Mouse (Mus musculus) megakaryocyte, embryonic 14.5 days (primary cell): ENCODE data around the gene Slc20a1. TPM values are rescaled to one million over a fixed set of nuclear protein-coding genes. Genes with fewer than 3 reads are reported as not detected.

Experiments
- H3K27me3 ChIP-seq: replicated peaks from 2 replicates; pipeline ENCODE3; 2012; ENCODE audit warnings: inconsistent platforms
- H3K36me3 ChIP-seq: replicated peaks from 2 replicates; pipeline ENCODE3; 2012; ENCODE audit warnings: low read length, inconsistent platforms, mixed read lengths
- H3K4me1 ChIP-seq: 2 replicates; pipeline ENCODE4 v1.6.1; 2012; ENCODE audit warnings: inconsistent platforms
- H3K4me3 ChIP-seq: replicated peaks from 2 replicates; pipeline ENCODE3; 2012; ENCODE audit warnings: moderate library complexity, mild to moderate bottlenecking, inconsistent platforms
- H3K9me3 ChIP-seq: 2 replicates; pipeline ENCODE4 v1.6.1; 2012; ENCODE audit warnings: inconsistent platforms
- FLI1 ChIP-seq: IDR thresholded peaks from 2 replicates; pipeline ENCODE4 v1.6.1; 2012; ENCODE audit warnings: low read length, inconsistent platforms, mixed read lengths
- GATA1 ChIP-seq: IDR thresholded peaks from 3 replicates; pipeline ENCODE4 v1.6.1; 2012; ENCODE audit warnings: mixed read lengths, low read length, inconsistent platforms, borderline replicate concordance
- polyA plus RNA-seq: library from polyadenylated mRNA; stranded (reverse); fragments of >175 nt; gene quantifications from 2 replicates; pipeline ENCODE4 v1.2.3, GENCODE M21; 2012; ENCODE audit warnings: low replicate concordance; ENCODE audit not compliant: insufficient read depth

Slc20a1 gene
- polyA plus RNA-seq, 1 experiment: 76.5 TPM

- peak overlapping the region; percentile 54 for H3K4me3 ChIP-seq
These were observed 27.8 kb downstream of the Slc20a1 start for GRCm38 (mm10) chr2:129226296-129226851.

DNA sequence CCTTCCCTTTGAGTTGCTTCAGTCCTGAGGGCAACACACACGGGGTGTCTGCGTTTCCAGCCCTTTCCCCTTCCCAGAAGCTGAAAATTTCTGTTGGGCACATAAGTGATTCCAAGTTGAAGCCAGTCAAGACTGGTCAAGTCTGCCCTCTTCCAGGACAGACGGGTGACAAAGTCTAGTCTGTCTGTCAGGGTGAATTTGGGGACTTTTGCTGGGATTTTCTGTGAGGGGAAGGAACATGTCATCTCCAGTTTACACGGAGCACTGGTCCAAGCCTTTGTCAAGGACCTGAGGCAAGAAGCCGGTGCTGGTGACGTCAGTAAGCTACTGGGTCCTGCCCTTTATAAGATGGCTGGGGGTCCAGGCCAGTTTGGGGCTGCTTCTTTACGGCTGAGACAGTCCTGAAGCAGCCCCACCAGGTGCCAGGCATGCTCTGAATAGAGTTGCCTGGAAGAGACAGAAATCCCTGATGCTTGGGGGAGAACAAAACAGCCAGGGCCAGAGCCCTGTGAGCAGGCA lies 28.5 kb downstream of the Slc20a1 start:
- Histone ChIP-seq H3K27me3 (no peaks in the 10 kb centered on the region), H3K4me1 (peaks cover 64% of the 10 kb centered on the region), H3K9me3 (no peaks in the 10 kb centered on the region), H3K36me3 (no peaks in the 10 kb centered on the region), H3K4me3 (no peak overlapping the region)
- TF ChIP-seq GATA1 (no peak), FLI1 (no peak)

More at GRCm38 (mm10) chr2:129226296-129226851, 27.8 kb downstream of the Slc20a1 start:
- H3K9me3 ChIP-seq: no peaks in the 10 kb centered on the region
- no peaks in the 10 kb centered on the region for H3K27me3 ChIP-seq
- TF ChIP-seq FLI1 (no peak), GATA1 (no peak)
- peaks cover 61% of the 10 kb centered on the region for H3K4me1 ChIP-seq
- H3K36me3 ChIP-seq: no peaks in the 10 kb centered on the region

GRCm38 (mm10) chr2:129227709-129228108 lies 29.1 kb downstream of the Slc20a1 start:
- TF ChIP-seq GATA1: no peak
- H3K36me3 ChIP-seq: no peaks in the 10 kb centered on the region
- no peaks in the 10 kb centered on the region for H3K9me3 ChIP-seq
- peaks cover 70% of the 10 kb centered on the region for H3K4me1 ChIP-seq
- no peaks in the 10 kb centered on the region for H3K27me3 ChIP-seq
- peak overlapping the region; percentile 71 for H3K4me3 ChIP-seq

DNA sequence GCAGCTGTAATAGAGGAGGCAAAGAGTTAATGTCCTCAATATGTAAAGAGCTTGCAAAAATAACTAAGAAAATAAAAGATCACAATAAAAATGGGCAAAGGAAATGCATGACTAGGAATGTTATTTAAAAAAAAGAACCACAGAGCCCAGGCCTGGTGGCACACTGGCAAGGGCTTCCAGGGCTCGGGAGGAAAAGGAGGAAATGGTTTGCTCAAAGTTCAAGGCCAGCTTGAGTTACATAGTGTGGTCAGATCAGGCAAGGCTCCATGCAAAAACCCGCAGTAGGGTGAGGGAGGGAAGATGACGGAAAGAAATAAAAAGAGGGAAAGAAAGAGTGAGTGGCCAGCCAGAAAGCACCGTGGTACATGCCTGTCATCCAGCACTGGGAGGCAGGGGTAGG lies 30.0 kb downstream of the Slc20a1 start:
- TF ChIP-seq GATA1 (no peak), FLI1 (no peak)
- Histone ChIP-seq H3K27me3 (no peaks in the 10 kb centered on the region), H3K9me3 (no peaks in the 10 kb centered on the region), H3K4me1 (peaks cover 79% of the 10 kb centered on the region), H3K36me3 (no peaks in the 10 kb centered on the region), H3K4me3 (no peak overlapping the region)

DNA sequence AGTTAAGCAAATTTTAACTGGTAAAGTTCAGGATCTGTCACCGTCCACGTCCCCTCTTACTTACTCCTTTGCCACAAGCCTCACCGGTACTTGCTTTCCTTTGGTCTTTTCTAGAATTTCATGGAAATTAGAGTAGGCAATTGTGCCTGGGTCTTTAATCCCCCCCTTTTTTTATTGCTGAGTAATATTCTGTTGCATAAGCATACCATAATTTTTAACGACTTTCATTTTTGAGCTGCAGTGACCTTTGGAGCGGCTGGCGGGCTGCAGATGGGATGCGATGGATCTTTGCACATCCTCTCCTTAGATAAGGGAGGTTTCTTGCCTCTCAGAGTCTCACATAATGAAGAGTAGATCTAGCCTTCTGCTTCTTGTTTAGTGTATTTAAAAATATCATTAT lies 30.8 kb downstream of the Slc20a1 start:
- Histone ChIP-seq H3K9me3 (no peaks in the 10 kb centered on the region), H3K27me3 (no peaks in the 10 kb centered on the region), H3K4me1 (peaks cover 84% of the 10 kb centered on the region), H3K36me3 (no peaks in the 10 kb centered on the region), H3K4me3 (no peak overlapping the region)
- TF ChIP-seq GATA1: no peak
- TF ChIP-seq FLI1: no peak

GRCm38 (mm10) chr2:129232023-129232422 lies 33.5 kb downstream of the Slc20a1 start:
- H3K27me3 ChIP-seq: no peaks in the 10 kb centered on the region
- TF ChIP-seq FLI1: no peak
- TF ChIP-seq GATA1: no peak
- H3K4me3 ChIP-seq: no peak overlapping the region
- H3K36me3 ChIP-seq: no peaks in the 10 kb centered on the region
- peaks cover 71% of the 10 kb centered on the region for H3K4me1 ChIP-seq
- no peaks in the 10 kb centered on the region for H3K9me3 ChIP-seq

DNA sequence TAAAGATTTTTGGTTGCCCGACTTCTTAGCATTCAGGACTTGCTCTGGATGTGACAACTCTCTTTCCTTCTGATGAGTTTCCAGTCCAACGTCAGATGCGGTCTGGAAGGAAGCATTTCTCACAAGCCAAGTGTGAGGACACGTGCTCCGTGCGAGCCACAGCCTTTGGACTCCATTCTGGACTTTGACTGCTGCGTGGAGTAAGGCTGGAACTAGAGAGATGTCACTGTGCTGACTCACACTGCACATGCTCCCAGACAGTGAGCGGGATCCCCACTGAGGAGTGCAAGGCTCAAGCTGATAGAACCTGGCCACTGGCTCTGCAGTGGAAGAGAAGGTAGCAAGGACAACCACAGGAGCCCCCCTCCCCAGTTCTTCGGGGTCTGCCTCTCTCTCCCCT lies 33.9 kb downstream of the Slc20a1 start:
- no peak for TF ChIP-seq GATA1
- no peak for TF ChIP-seq FLI1
- peak overlapping the region; percentile 40 for H3K4me3 ChIP-seq
- no peaks in the 10 kb centered on the region for H3K36me3 ChIP-seq
- no peaks in the 10 kb centered on the region for H3K9me3 ChIP-seq
- H3K4me1 ChIP-seq: peaks cover 66% of the 10 kb centered on the region
- H3K27me3 ChIP-seq: no peaks in the 10 kb centered on the region

GRCm38 (mm10) chr2:129233218-129233617 lies 34.7 kb downstream of the Slc20a1 start:
- H3K4me3 ChIP-seq: no peak overlapping the region
- no peaks in the 10 kb centered on the region for H3K9me3 ChIP-seq
- TF ChIP-seq FLI1: no peak
- TF ChIP-seq GATA1: no peak
- H3K36me3 ChIP-seq: no peaks in the 10 kb centered on the region
- peaks cover 59% of the 10 kb centered on the region for H3K4me1 ChIP-seq
- H3K27me3 ChIP-seq: no peaks in the 10 kb centered on the region

GRCm38 (mm10) chr2:129233803-129234477 lies 35.4 kb downstream of the Slc20a1 start:
- Histone ChIP-seq H3K4me3 (no peak overlapping the region), H3K4me1 (peaks cover 51% of the 10 kb centered on the region), H3K27me3 (no peaks in the 10 kb centered on the region), H3K36me3 (no peaks in the 10 kb centered on the region), H3K9me3 (no peaks in the 10 kb centered on the region)
- no peak for TF ChIP-seq GATA1
- TF ChIP-seq FLI1: no peak

GRCm38 (mm10) chr2:129234731-129235130 lies 36.2 kb downstream of the Slc20a1 start:
- H3K4me1 ChIP-seq: peaks cover 45% of the 10 kb centered on the region
- no peaks in the 10 kb centered on the region for H3K36me3 ChIP-seq
- no peaks in the 10 kb centered on the region for H3K27me3 ChIP-seq
- no peak for TF ChIP-seq FLI1
- no peak for TF ChIP-seq GATA1
- H3K9me3 ChIP-seq: no peaks in the 10 kb centered on the region
- H3K4me3 ChIP-seq: no peak overlapping the region

GRCm38 (mm10) chr2:129236526-129236925 lies 38.0 kb downstream of the Slc20a1 start:
- H3K36me3 ChIP-seq: no peaks in the 10 kb centered on the region
- TF ChIP-seq GATA1 (no peak), FLI1 (no peak)
- no peaks in the 10 kb centered on the region for H3K27me3 ChIP-seq
- H3K4me3 ChIP-seq: no peak overlapping the region
- peaks cover 38% of the 10 kb centered on the region for H3K4me1 ChIP-seq
- H3K9me3 ChIP-seq: peaks cover 5% of the 10 kb centered on the region
